Mouse (Mus musculus) midbrain, embryonic 11.5 days (tissue): Measurements from ENCODE around the gene Mrps12. TPM values are rescaled to one million over a fixed set of nuclear protein-coding genes. Genes with fewer than 3 reads are reported as not detected.

Experiments used
- ATAC-seq: fragments of 200-750 bp; cut with Nextera tagmentation; 2 replicates; pipeline ENCODE4 v1.8.0; 2017; ENCODE audit warnings: moderate TSS enrichment, moderate library complexity; ENCODE audit not compliant: low FRiP score
- DNase-seq: peaks from one replicate; pipeline ENCODE4 v3.0.0; 2015; ENCODE audit warnings: low spot score; ENCODE audit errors: missing footprints
- H3K27ac ChIP-seq: fragments of 300-500 bp; sonication (generic); 2 replicates; pipeline ENCODE4 v1.5.1; 2014; ENCODE audit warnings: low read depth, low read length
- H3K27me3 ChIP-seq: fragments of 300-500 bp; sonication (generic); 2 replicates; pipeline ENCODE4 v1.6.1; 2014; ENCODE audit warnings: mild to moderate bottlenecking, low read length, moderate library complexity, mixed read lengths; ENCODE audit not compliant: control insufficient read depth, insufficient read depth
- H3K36me3 ChIP-seq: fragments of 300-500 bp; sonication (generic); 2 replicates; pipeline ENCODE4 v1.6.1; 2014; ENCODE audit warnings: mild to moderate bottlenecking, low read length, moderate library complexity, mixed read lengths; ENCODE audit not compliant: control insufficient read depth, insufficient read depth
- H3K4me1 ChIP-seq: fragments of 300-500 bp; sonication (generic); 2 replicates; pipeline ENCODE4 v1.6.1; 2014; ENCODE audit warnings: low read length; ENCODE audit not compliant: control insufficient read depth, insufficient read depth
- H3K4me2 ChIP-seq: fragments of 300-500 bp; sonication (generic); 2 replicates; pipeline ENCODE4 v1.6.1; 2014; ENCODE audit warnings: mild to moderate bottlenecking, moderate library complexity
- H3K4me3 ChIP-seq: fragments of 300-500 bp; sonication (generic); 2 replicates; pipeline ENCODE4 v1.5.1; 2014; ENCODE audit warnings: low read depth, low read length
- H3K9ac ChIP-seq: fragments of 300-500 bp; sonication (generic); 2 replicates; pipeline ENCODE4 v1.6.1; 2014; ENCODE audit warnings: low read length
- H3K9me3 ChIP-seq: fragments of 300-500 bp; sonication (generic); 2 replicates; pipeline ENCODE4 v1.6.1; 2016; ENCODE audit warnings: low read length; ENCODE audit not compliant: control insufficient read depth
- WGBS: fragments of 180-500 bp; shearing (Covaris S2); extraction: QIAGEN DNeasy Blood & Tissue Kit; methylation state at CpG from one replicate; pipeline ENCODE4 v1.1.7; 2014; 5-methylcytosine and 5-hydroxymethylcytosine counted together
- polyA plus RNA-seq: library from polyadenylated mRNA; unstranded; fragments of >200 nt; fragmentation: Nextera tagmentation; extraction: Ambion mirVana; gene quantifications from 2 replicates; pipeline ENCODE4 v1.2.1, GENCODE M21; 2014

The Mrps12 gene
- polyA plus RNA-seq, 1 experiment from 2014 or later = 127 TPM

GRCm38 (mm10) chr7:28766910-28767309 lies 25.3 kb upstream of the Mrps12 start:
- WGBS = 3% methylated on average over 14 of the region's 14 CpGs
- H3K4me3 ChIP-seq = peak overlapping the region; percentile 74
- ATAC-seq (peak; percentile 36), DNase-seq (peak; percentile 93)
- H3K9me3 ChIP-seq = no peaks in the 10 kb centered on the region
- peaks cover 15% of the 10 kb centered on the region for H3K4me1 ChIP-seq
- H3K9ac ChIP-seq = peak overlapping the region; percentile 65
- peak overlapping the region; percentile 59 for H3K4me2 ChIP-seq
- no peaks in the 10 kb centered on the region for H3K36me3 ChIP-seq
- H3K27ac ChIP-seq = no peak overlapping the region
- H3K27me3 ChIP-seq = no peaks in the 10 kb centered on the region

- H3K27ac ChIP-seq = no peak within 1 kb of the TSS
- peak within 1 kb of the TSS; percentile 65 for H3K4me2 ChIP-seq
- H3K4me3 ChIP-seq = peak within 1 kb of the TSS; percentile 78
- peak within 1 kb of the TSS; percentile 66 for H3K9ac ChIP-seq
- no peaks in the 10 kb centered on the region for H3K9me3 ChIP-seq
- H3K27me3 ChIP-seq = no peaks in the 10 kb centered on the region
- no peaks in the 10 kb centered on the region for H3K36me3 ChIP-seq
- WGBS = under 1% methylated on average over 45 of the region's 45 CpGs
- ATAC-seq (peak; percentile 99), DNase-seq (peak; percentile 99)
- H3K4me1 ChIP-seq = peaks cover 15% of the 10 kb centered on the region
Measured at GRCm38 (mm10) chr7:28766173-28766879, 24.7 kb upstream of the Mrps12 start, which contains the start of gene Sirt2. TSS of gene Sirt2 (plus strand) at chr7:28766735.

GRCm38 (mm10) chr7:28765211-28765610 lies 23.6 kb upstream of the Mrps12 start:
- peak overlapping the region; percentile 78 for H3K4me3 ChIP-seq
- no peak overlapping the region for H3K27ac ChIP-seq
- H3K4me1 ChIP-seq = peaks cover 15% of the 10 kb centered on the region
- H3K36me3 ChIP-seq = no peaks in the 10 kb centered on the region; the same call in 1 of the 2 replicates
- WGBS = 88% methylated on average over 6 of the region's 6 CpGs
- no peak for ATAC-seq
- no peak overlapping the region; the same call in 1 of the 2 replicates for H3K4me2 ChIP-seq
- H3K9ac ChIP-seq = no peak overlapping the region
- no peaks in the 10 kb centered on the region for H3K9me3 ChIP-seq
- no peaks in the 10 kb centered on the region for H3K27me3 ChIP-seq
- DNase-seq = no peak

- ATAC-seq (no peak), DNase-seq (no peak)
- H3K4me2 ChIP-seq = no peak overlapping the region
- no peaks in the 10 kb centered on the region for H3K27me3 ChIP-seq
- H3K4me3 ChIP-seq = no peak overlapping the region
- H3K9me3 ChIP-seq = no peaks in the 10 kb centered on the region
- H3K9ac ChIP-seq = no peak overlapping the region
- WGBS = 89% methylated on average over 9 of the region's 9 CpGs
- no peak overlapping the region for H3K27ac ChIP-seq
- H3K4me1 ChIP-seq = peaks cover 7% of the 10 kb centered on the region
- peaks cover 5% of the 10 kb centered on the region; the same call in 1 of the 2 replicates for H3K36me3 ChIP-seq
Measured at GRCm38 (mm10) chr7:28761907-28762306, 20.3 kb upstream of the Mrps12 start.

GRCm38 (mm10) chr7:28758623-28759022 lies 17.0 kb upstream of the Mrps12 start:
- WGBS = 82% methylated on average over 13 of the region's 13 CpGs
- peaks cover 6% of the 10 kb centered on the region for H3K36me3 ChIP-seq
- H3K4me1 ChIP-seq = peaks cover 6% of the 10 kb centered on the region
- H3K4me2 ChIP-seq = no peak overlapping the region
- H3K9me3 ChIP-seq = no peaks in the 10 kb centered on the region
- peaks cover 9% of the 10 kb centered on the region for H3K27me3 ChIP-seq
- H3K9ac ChIP-seq = no peak overlapping the region
- H3K4me3 ChIP-seq = no peak overlapping the region
- ATAC-seq (no peak), DNase-seq (no peak)
- H3K27ac ChIP-seq = no peak overlapping the region

- H3K27me3 ChIP-seq = peaks cover 9% of the 10 kb centered on the region
- H3K9me3 ChIP-seq = no peaks in the 10 kb centered on the region
- peaks cover 6% of the 10 kb centered on the region for H3K4me1 ChIP-seq
- H3K36me3 ChIP-seq = peaks cover 13% of the 10 kb centered on the region
- no peak within 1 kb of the TSS for H3K4me3 ChIP-seq
- ATAC-seq = peak; percentile 19; the same call in 1 of the 2 replicates
- H3K27ac ChIP-seq = no peak within 1 kb of the TSS
- DNase-seq = no peak
- 0 out of 2 replicates have a peak within 1 kb of the TSS, but pooled peaks have one; percentile 9 for H3K9ac ChIP-seq
- peak within 1 kb of the TSS; percentile 30; the same call in 1 of the 2 replicates for H3K4me2 ChIP-seq
- 4% methylated on average over 17 of the region's 17 CpGs for WGBS
Measured at GRCm38 (mm10) chr7:28756079-28756478, 14.5 kb upstream of the Mrps12 start, which contains the start of gene Ccer2. TSS of gene Ccer2 (plus strand) at chr7:28756174.

GRCm38 (mm10) chr7:28749935-28750334 lies 8.3 kb upstream of the Mrps12 start:
- Histone ChIP-seq H3K27me3 (no peaks in the 10 kb centered on the region), H3K9ac (no peak overlapping the region), H3K4me3 (no peak overlapping the region), H3K9me3 (no peaks in the 10 kb centered on the region), H3K36me3 (peaks cover 13% of the 10 kb centered on the region), H3K4me2 (no peak overlapping the region), H3K4me1 (no peaks in the 10 kb centered on the region), H3K27ac (no peak overlapping the region)
- ATAC-seq (no peak), DNase-seq (no peak)
- WGBS = 96% methylated on average over 7 of the region's 7 CpGs

GRCm38 (mm10) chr7:28741368-28741708 lies 282 bp downstream of the Mrps12 start:
- no peaks in the 10 kb centered on the region for H3K9me3 ChIP-seq
- DNase-seq (no peak), ATAC-seq (peak; percentile 30)
- H3K27me3 ChIP-seq = no peaks in the 10 kb centered on the region
- H3K36me3 ChIP-seq = peaks cover 5% of the 10 kb centered on the region; the same call in 1 of the 2 replicates
- H3K9ac ChIP-seq = peak overlapping the region; percentile 73
- no peak overlapping the region for H3K27ac ChIP-seq
- H3K4me1 ChIP-seq = peaks cover 10% of the 10 kb centered on the region
- peak overlapping the region; percentile 50 for H3K4me3 ChIP-seq
- peak overlapping the region; percentile 84 for H3K4me2 ChIP-seq
- WGBS = 2% methylated on average over 13 of the region's 13 CpGs

- Histone ChIP-seq H3K9ac (peak overlapping the region; percentile 73), H3K4me3 (peak overlapping the region; percentile 50), H3K4me2 (peak overlapping the region; percentile 84), H3K4me1 (peaks cover 10% of the 10 kb centered on the region), H3K9me3 (no peaks in the 10 kb centered on the region), H3K36me3 (peaks cover 3% of the 10 kb centered on the region; the same call in 1 of the 2 replicates), H3K27ac (no peak overlapping the region), H3K27me3 (no peaks in the 10 kb centered on the region)
- WGBS = 48% methylated on average over 9 of the region's 9 CpGs
- no peak for ATAC-seq
- no peak for DNase-seq
Measured at GRCm38 (mm10) chr7:28740949-28741348, 671 bp downstream of the Mrps12 start.
